Mouse (Mus musculus): Measurements from ENCODE around the gene Kif13a. TPM values are rescaled to one million over a fixed set of nuclear protein-coding genes. Genes with fewer than 3 reads are reported as not detected.

Gene Kif13a
- polyA plus RNA-seq, 1 experiment = 38.5 TPM

DNA sequence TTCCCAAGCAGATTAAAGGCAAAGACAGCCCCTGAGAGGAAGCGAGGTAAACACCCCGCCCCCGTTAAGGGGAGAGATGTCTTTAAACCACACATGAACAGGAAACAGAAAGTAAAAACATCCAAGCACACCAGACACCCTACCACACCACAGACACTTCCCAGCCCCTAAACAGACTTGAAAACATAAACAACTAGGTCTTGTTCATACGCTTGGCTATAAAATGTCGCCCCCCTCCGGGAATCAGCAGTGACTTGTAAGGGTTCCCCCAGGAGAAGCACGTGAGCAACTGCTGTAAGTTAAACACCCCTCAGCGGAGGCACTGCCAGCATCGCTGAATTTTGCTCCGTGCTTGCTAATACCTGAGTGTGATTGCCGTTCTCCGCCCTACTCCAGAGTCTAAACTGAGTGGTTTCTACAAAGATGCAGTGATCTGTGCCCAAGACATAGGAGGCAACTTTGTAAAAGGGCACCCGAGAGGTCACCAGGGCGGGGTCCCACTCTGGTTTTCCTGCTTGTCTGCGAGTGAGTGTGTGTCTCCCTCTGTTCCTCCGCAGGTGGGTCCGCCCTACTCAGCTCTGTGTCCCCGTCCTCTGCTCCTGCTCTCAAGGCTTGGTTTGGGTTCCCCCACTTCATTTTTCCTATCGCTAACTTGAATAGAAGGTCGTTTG lies 193.7 kb downstream of the Kif13a start:
- peak in 1 of 2 experiments; percentile 26 for DNase-seq
- no peak for TF ChIP-seq CTCF (IDR thresholded peaks at IDR 0.05; ENCODE audit: borderline replicate concordance, insufficient read depth, low read depth, low read length)
- no peak for TF ChIP-seq POLR2A (IDR thresholded peaks at IDR 0.05; ENCODE audit: borderline replicate concordance, insufficient read depth, low read length)
- Histone ChIP-seq H3K27ac (ENCODE audit: insufficient read depth, low read length) (no peak overlapping the region), H3K27me3 (ENCODE audit: control insufficient read depth, insufficient read depth, low read length) (no peaks in the 10 kb centered on the region), H3K4me1 (ENCODE audit: control insufficient read depth, insufficient read depth, low read length) (no peaks in the 10 kb centered on the region), H3K4me3 (replicated peaks; ENCODE audit: insufficient read depth, low read depth, low read length) (peak overlapping the region; percentile 50)
- 2% methylated on average over 20 of the region's 20 CpGs for WGBS

- WGBS = 51% methylated on average over 11 of the region's 11 CpGs
- Histone ChIP-seq H3K27me3 (ENCODE audit: control insufficient read depth, insufficient read depth, low read length) (no peaks in the 10 kb centered on the region), H3K27ac (ENCODE audit: insufficient read depth, low read length) (no peak overlapping the region)
Measured at GRCm38 (mm10) chr13:46735219-46735807, 194.4 kb downstream of the Kif13a start.

DNA sequence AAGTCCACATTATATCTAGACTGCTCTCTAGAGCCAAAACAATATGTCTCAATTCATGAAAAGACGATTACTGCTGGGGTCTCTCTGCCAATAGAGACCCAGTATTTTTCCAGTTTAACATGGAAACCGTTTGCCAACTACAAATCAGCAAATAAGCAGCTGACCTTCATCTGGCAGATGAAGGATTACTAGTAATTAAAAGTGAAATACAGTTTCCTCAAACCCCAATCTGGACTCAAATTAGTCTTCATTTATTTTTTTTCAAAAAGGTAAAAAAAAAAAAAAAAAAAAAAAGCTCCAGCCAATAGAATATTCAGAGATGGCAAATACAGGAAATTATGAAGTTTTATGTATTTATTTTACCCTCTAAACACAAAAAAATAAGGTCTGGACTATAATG lies 199.7 kb downstream of the Kif13a start:
- DNase-seq = no peak
- TF ChIP-seq CTCF (IDR thresholded peaks at IDR 0.05; ENCODE audit: borderline replicate concordance, insufficient read depth, low read depth, low read length) = no peak
- TF ChIP-seq POLR2A (IDR thresholded peaks at IDR 0.05; ENCODE audit: borderline replicate concordance, insufficient read depth, low read length) = no peak
- H3K4me3 ChIP-seq (replicated peaks; ENCODE audit: insufficient read depth, low read depth, low read length) = no peak overlapping the region
- no peaks in the 10 kb centered on the region; the same call in 1 of the 2 replicates for H3K4me1 ChIP-seq (ENCODE audit: control insufficient read depth, insufficient read depth, low read length)
- H3K27ac ChIP-seq (ENCODE audit: insufficient read depth, low read length) = no peak overlapping the region
- WGBS = 60% methylated on average over 2 of the region's 2 CpGs
- no peaks in the 10 kb centered on the region for H3K27me3 ChIP-seq (ENCODE audit: control insufficient read depth, insufficient read depth, low read length)

More at GRCm38 (mm10) chr13:46735219-46735807, 194.4 kb downstream of the Kif13a start:
- TF ChIP-seq CTCF (IDR thresholded peaks at IDR 0.05; ENCODE audit: borderline replicate concordance, insufficient read depth, low read depth, low read length) = no peak
- no peak for TF ChIP-seq POLR2A (IDR thresholded peaks at IDR 0.05; ENCODE audit: borderline replicate concordance, insufficient read depth, low read length)
- no peak for DNase-seq
- peak overlapping the region; percentile 50 for H3K4me3 ChIP-seq (replicated peaks; ENCODE audit: insufficient read depth, low read depth, low read length)
- no peaks in the 10 kb centered on the region for H3K4me1 ChIP-seq (ENCODE audit: control insufficient read depth, insufficient read depth, low read length)

- Histone ChIP-seq H3K4me3 (replicated peaks; ENCODE audit: insufficient read depth, low read depth, low read length) (peak overlapping the region; percentile 73), H3K27me3 (ENCODE audit: control insufficient read depth, insufficient read depth, low read length) (no peaks in the 10 kb centered on the region), H3K4me1 (ENCODE audit: control insufficient read depth, insufficient read depth, low read length) (no peaks in the 10 kb centered on the region; the same call in 1 of the 2 replicates), H3K27ac (ENCODE audit: insufficient read depth, low read length) (peak overlapping the region; percentile 46; the same call in 1 of the 2 replicates)
- 26% methylated on average over 5 of the region's 5 CpGs for WGBS
- TF ChIP-seq POLR2A (IDR thresholded peaks at IDR 0.05; ENCODE audit: borderline replicate concordance, insufficient read depth, low read length) = no peak
- no peak for TF ChIP-seq CTCF (IDR thresholded peaks at IDR 0.05; ENCODE audit: borderline replicate concordance, insufficient read depth, low read depth, low read length)
- DNase-seq = no peak
Measured at GRCm38 (mm10) chr13:46728411-46728810, 201.3 kb downstream of the Kif13a start.

- WGBS = under 1% methylated on average over 51 of the region's 51 CpGs
- peak within 1 kb of the TSS; percentile 73 for H3K4me3 ChIP-seq (replicated peaks; ENCODE audit: insufficient read depth, low read depth, low read length)
- no peaks in the 10 kb centered on the region for H3K27me3 ChIP-seq (ENCODE audit: control insufficient read depth, insufficient read depth, low read length)
- DNase-seq = peak; percentile 99 to 100
- no peaks in the 10 kb centered on the region; the same call in 1 of the 2 replicates for H3K4me1 ChIP-seq (ENCODE audit: control insufficient read depth, insufficient read depth, low read length)
- TF ChIP-seq CTCF (IDR thresholded peaks at IDR 0.05; ENCODE audit: borderline replicate concordance, insufficient read depth, low read depth, low read length) (no peak), POLR2A (IDR thresholded peaks at IDR 0.05; ENCODE audit: borderline replicate concordance, insufficient read depth, low read length) (peak; percentile 83; the same call in 1 of the 2 replicates)
- peak within 1 kb of the TSS; percentile 52 for H3K27ac ChIP-seq (ENCODE audit: insufficient read depth, low read length)
Measured at GRCm38 (mm10) chr13:46727837-46728268, 201.8 kb downstream of the Kif13a start, which contains the start of gene Nup153. Nup153 (minus strand) TSS chr13:46727940.

DNA sequence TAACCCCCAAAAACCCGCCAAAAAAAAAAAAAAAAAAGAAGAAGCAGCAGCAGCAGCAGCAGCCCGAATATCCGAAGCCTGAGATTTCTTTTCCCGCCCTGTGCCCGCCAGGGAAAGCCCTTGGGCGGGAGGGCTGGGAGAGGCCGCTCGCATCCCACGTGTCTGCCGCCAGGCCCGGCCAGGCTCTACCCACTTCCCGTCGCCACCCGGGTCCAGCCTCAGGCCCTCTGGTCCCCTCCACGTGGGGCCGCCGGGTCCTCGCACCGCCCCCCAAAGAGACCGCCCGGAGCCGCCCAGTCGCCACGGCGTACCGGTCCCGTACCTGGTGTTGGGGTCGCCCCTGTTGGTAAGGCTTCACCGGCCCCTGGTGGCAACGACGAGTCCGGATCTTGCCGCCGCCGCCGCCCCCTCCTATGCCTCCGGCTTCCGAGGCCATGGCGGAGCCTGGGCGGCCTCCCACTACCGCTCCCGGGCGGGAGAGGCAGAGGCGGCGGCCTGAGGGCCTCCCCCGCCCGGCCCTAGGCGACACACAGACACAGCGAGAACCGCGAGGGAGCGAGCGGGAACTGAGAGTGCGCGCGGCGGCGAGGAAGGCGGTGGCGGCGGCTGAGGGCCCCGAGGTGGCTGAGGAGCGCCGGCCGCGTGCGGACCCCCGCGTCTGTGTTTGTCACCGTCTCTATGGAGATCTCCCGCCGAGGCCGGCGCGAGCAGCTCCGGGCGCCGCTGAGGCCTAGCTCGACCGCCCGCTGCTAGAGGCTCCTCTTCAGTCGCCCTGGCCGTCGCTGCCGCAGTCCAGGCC lies 202.4 kb downstream of the Kif13a start:
- H3K4me1 ChIP-seq (ENCODE audit: control insufficient read depth, insufficient read depth, low read length) = no peaks in the 10 kb centered on the region; the same call in 1 of the 2 replicates
- no peak for DNase-seq
- TF ChIP-seq POLR2A (IDR thresholded peaks at IDR 0.05; ENCODE audit: borderline replicate concordance, insufficient read depth, low read length) (no peak), CTCF (IDR thresholded peaks at IDR 0.05; ENCODE audit: borderline replicate concordance, insufficient read depth, low read depth, low read length) (no peak)
- peak overlapping the region; percentile 52 for H3K27ac ChIP-seq (ENCODE audit: insufficient read depth, low read length)
- under 1% methylated on average over 85 of the region's 85 CpGs for WGBS
- H3K4me3 ChIP-seq (replicated peaks; ENCODE audit: insufficient read depth, low read depth, low read length) = peak overlapping the region; percentile 73
- no peaks in the 10 kb centered on the region for H3K27me3 ChIP-seq (ENCODE audit: control insufficient read depth, insufficient read depth, low read length)

DNA sequence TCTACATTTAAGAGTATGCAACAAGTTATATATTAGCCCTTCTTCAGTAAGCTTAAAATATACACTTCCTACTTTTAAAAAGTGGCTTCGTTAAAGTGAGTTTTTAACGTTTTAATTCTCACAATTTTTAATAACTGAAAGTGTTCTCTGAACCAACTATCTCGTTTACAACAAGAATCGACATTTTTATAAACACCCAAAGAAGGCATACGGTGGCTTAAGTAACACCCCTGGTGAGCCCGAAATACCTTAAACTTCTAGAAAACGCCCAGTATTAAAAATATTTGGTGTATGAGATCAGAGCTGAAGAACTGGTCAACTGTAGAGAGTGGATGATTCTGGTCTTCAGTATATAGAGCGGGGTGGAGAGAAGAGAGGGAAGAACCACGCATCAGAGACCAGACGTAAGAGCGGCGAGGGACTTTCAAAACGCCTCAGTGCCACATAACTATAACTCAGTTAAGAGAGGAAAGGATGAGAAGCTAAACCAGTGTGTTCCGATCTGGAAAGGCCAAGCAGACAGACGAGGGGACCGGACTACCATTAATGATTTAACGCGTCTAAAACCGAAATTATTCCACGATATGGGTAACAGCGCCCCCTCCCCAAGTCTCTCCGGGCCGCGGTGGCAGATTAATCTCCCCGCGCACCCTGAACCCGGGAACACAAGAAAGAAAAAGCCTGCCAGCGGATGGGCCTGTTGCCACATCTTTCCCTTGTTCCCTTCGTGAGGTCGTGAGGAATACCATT lies 203.2 kb downstream of the Kif13a start:
- no peaks in the 10 kb centered on the region; the same call in 1 of the 2 replicates for H3K4me1 ChIP-seq (ENCODE audit: control insufficient read depth, insufficient read depth, low read length)
- no peak overlapping the region for H3K27ac ChIP-seq (ENCODE audit: insufficient read depth, low read length)
- peak overlapping the region; percentile 73 for H3K4me3 ChIP-seq (replicated peaks; ENCODE audit: insufficient read depth, low read depth, low read length)
- no peaks in the 10 kb centered on the region for H3K27me3 ChIP-seq (ENCODE audit: control insufficient read depth, insufficient read depth, low read length)
- TF ChIP-seq POLR2A (IDR thresholded peaks at IDR 0.05; ENCODE audit: borderline replicate concordance, insufficient read depth, low read length) (no peak), CTCF (IDR thresholded peaks at IDR 0.05; ENCODE audit: borderline replicate concordance, insufficient read depth, low read depth, low read length) (no peak)
- DNase-seq = no peak
- WGBS = under 1% methylated on average over 30 of the region's 30 CpGs

Measured in cerebellum, adult 2 months (tissue).